Mouse (Mus musculus) layer of hippocampus, adult 9-10 months (tissue): Measurements from ENCODE around the gene Bpnt1.
A peak's percentile ranks its signal among the peaks of the same experiment; 100 is the strongest.
"Not testable (repeated sequence)": the region's sequence is repeated elsewhere in the genome, so short reads cannot be mapped to it uniquely, and the experiment has no call there.

Experiments used
- DNase-seq: peaks from one replicate; pipeline ENCODE4 v3.0.0; 2022; ENCODE audit warnings: low spot score

The Bpnt1 gene

DNA sequence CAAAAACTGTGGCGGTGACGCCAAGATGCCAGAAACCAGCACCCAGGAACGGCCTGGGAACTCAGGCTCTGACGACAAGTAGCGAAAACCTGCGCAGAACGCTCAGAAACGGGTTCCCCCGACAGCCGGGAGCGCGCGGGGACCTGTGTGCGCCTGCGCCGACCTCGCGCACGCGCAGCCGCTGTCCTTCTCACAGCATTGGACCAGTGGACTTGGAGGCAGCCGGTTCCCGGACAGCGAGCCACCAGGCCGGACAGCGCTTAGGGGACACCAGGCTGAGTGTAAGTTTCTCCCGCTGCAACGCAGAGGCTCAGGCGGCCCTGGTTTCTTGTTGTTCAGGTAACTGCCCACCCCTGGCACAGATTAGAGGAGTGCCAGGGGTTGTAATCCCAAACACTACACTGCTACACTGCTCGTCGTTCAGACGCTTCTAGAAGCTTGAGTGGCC is at the start of gene Bpnt1:
TSS of gene Bpnt1 (plus strand) at position 167 of the 448 bp plus-strand sequence.
- DNase-seq, result peak; percentile 65

DNA sequence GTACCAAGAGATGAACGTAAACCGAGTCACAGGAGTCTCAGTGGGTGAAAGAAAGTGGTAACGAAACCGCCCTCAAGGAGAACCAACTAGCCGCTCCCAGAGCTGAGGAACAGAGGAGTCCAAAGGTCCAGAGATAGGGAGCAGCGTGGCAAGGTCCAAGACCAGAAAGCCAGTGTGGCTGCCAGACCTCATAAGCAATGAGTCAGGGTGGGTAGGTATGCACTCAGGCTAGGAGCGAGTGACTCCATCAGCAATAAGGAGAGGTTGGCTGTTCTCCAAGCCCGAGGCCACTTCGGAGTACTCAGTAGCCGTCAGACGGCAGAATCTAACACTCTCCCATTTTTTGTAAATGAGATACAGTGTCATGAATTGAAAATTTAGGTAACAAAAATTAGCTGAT is 49.1 kb upstream of the Bpnt1 start:
- no peak for DNase-seq

DNA sequence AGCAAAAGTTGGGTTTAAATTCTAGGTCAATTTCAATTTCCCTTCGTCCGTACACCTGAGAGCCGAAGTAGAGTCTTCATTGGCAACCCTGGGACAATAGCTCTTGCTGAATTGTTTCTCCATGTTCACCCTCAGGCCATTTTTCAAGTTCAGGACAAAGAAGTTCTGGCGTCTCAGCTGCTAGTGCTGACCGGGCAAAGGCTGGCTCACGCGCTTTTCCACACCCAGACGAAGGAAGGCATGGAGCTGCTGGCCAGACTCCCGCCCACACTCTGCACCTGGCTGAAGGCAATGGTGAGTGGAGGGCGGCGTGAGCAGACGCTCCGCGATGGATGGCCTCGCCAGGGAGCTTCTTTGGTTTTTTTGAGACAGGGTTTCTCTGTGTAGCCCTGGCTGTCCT is 48.7 kb upstream of the Bpnt1 start:
- no peak for DNase-seq

DNA sequence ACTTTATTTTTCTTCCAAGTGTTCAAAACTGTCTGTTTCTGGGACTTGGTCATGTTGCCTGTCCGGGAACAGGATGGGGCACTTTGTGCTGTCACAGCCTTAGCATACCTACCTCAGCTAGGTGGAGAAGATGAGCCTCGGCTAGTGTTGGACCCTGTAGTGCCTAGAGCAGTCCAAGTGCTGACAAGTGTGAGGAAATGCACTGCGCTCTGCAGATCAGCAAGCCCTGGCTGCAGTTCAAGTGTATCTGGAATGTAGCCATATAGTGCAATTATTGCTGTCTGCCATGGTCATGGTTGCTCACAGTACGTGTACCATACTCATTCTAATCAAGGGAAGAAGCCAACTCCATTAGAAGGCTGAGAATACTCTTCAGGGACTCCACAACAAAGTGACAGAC is 47.2 kb upstream of the Bpnt1 start:
- DNase-seq, result peak; percentile 35

DNA sequence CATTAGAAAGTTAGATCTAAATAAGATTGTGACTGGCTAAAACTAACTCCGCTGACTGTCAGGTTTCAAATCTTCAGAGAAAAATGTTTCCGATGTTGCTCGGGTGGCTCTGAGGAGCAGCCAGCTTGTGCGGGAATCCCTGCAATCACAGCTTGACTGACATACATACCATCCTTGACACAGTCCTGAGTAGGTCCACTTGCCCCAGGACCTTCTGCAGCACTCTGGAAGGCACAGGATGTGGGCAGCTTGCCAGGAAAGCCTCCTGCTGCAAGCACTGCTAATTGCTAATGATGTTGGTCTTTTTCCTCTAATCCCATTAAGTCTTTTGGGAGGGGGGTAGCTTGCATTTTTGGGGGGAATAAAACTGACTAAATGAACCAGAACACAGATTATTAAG is 46.8 kb upstream of the Bpnt1 start:
- no peak for DNase-seq

DNA sequence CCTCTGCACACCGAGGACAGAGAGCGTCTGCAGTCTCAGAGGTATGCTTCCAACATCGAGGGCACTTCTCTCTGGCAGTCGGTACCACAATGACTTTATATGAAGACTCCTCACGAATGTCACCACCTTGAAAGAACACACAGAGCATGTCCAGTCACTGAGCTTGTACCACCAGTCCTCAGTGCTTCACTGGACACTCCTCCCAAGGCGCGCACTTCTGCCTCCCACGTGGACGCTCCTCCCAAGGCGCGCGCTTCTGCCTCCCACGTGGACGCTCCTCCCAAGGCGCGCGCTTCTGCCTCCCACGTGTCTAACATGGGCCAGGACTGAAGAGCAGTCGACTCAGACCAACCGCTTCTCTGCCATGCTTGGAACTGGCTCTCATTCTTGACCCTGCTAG is 44.9 kb upstream of the Bpnt1 start:
- DNase-seq, result no peak

DNA sequence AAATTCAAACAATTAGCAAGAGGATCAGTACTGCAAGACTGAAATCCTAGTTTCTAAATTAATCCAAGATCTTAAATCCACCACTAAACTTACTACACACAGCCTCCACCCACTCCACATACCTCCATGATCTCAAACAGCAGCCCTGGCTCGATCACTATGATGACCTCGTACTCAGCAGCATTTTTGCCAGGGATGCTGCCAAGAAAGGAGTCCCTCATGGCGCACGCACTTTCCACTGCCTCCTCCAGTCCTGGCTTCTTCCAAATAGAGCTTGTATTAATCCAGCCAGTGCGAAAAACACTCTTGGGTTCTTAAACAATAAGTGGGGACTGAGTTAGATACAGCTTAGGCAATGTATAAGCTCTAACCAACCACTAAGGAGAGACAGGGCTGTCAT is 42.7 kb upstream of the Bpnt1 start:
- DNase-seq, result no peak

DNA sequence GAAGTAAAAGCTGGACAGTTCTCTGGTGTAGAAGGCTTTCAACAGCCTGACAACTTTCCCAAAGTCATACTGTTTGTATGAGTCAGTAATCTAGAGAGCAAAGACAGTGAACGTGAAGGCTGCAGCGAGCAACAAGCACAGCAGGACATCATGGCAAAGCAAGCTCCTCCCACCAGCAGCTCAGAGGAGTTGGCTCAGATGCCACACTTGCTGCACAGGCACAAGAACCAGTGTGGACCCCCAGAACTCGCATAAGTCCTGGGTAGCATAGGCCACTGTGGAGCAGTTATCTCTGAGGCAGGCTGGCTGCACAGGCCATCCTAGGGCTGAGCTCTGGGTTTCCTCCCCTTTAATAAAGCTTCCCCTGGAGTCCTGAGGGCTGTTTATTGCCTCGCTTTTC is 40.6 kb upstream of the Bpnt1 start:
- no peak for DNase-seq

DNA sequence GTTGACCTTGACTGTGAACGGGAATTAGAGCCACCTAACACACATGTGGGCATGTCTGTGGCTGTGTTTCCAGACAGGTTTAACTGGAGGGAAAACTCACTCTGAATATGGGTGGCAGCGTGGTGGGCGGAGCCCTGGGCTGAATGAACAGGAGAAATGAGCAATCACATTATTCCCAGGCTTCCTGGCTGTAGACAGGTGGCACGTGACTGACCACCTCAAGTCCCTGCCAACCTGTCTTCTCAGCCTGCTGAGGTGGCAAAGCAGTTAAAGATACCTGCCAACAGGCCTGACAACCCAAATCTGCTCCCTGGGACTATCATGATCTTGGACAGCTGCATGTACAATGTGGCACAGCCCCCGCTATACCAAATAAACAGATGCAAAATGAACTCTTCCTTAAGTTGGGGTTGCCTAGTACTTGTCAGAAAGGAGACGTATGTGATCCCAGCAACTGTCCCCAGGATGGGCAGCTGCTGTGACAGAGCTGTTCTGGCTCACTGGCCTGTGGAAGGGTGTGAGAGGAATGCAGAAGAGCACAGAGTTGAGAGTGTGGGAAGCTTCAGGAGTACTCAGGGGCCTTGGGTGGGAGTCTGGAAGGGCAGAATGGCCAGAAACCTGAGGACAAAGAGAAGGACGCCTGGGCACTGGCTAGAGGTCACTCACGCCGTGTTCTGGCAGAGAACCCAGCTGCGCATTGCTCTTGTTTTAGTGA is 39.1 kb upstream of the Bpnt1 start:
- DNase-seq, result no peak

DNA sequence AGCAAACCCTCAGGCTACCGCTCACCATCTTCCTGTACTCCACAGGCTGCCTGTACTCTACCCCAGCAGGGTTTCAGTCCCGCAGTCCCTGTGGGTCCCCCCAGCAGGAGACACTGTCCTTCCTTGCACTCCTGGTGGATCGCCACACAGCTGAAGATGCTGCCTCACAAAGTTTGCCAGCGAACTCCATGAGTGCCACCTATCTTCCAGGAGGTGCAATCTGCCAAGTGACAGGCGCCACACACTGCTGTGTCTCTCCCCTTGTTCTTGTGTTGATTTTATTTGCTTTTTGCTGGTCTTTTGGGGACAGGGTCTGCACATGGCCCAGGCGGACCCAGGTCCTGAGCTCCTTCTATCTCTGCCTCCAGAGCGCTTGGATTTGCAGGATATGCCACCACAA is 35.1 kb upstream of the Bpnt1 start:
- DNase-seq, result no peak

DNA sequence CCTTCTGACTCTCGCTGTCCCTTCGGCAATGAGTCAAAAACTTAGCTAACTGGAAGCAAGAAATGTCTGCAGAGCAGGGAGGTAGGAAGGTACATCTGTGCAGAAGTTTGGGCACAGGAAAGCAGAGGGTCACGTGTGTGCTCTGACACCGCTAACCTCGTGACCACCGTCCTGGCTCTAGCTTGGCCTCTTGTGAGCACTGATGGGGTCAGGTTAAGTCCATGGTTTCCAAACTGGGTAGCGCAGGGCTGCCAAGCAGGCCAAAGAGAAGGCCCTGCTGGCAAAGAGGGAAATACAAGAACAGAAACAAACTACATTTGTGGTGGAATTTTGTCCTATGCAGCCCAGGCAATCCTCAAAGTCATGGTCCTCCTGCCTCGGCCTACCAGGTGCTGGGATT is 33.5 kb upstream of the Bpnt1 start:
- DNase-seq, result no peak

DNA sequence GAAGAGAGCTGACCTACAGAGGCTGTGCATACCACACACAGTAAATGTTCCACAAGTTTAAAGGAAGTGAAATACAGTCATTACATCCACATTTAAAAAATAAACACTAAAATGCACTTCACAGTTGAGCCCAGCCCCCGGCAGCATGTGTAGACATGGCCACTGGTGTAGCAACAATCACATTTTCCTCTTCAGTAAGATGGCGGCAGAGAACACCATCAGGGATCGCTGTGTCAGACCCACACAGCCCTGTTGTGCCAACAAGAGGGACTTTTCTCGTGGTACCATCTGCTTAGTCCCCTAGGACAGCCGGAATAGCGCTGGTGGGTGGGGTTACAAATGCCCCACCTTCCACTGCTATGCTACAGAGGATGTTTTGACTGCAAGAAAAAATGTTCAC is 29.1 kb upstream of the Bpnt1 start:
- DNase-seq, result no peak

DNA sequence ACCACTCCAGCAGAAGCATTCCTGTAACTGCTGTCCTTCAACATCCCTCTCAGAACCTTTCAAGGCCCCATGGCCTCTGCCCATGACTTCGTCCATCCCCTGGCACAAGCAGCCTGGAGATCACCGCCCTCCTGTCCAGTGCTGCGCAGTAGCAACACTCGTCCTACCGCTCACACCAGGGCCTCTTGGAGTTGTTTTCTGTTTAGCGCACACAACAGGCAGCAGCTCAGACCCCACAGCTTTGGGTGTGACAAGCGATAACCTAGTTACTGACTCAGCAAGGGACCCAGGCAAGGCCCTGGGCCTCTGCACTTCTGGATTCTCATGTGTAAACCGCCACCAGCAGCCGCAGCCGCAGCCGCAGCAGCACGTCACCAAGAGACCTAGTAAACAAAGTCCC is 25.1 kb upstream of the Bpnt1 start:
- no peak for DNase-seq

DNA sequence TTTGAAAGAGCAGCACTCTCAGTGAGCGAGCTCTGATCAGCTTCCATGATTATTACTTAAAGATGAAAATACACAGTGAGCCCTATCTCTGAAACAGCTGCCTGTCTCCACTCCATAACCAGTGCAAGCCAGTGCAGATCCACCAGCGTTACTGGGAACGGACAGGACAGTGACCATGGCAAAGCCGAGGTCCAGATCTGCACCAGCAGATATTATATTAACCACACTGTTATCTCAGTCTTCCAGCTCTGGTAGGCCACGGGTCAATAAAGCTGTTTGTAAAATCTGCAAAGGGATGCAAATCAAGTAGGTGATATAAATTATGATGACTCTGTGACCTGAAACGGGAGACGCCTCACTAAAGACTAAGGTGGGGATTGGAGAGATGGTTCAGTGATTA is 24.3 kb upstream of the Bpnt1 start:
- DNase-seq, result no peak

DNA sequence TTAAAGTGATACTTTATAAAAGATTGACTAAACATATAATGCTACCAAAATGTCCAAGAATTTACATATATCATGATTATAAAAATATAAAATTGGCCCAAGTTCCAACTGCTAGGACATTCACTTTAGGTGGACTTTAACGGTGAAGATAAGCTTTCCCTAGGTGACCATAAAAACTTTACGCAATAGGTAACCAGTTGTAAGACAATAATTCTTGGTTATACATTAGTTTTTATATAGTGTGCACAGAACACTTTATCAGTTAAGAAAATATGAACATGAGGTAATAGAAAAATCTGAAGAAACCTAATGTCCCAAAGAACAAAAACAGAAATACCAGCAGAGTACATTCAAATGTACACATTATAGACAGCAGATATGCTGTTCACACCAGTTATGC is 23.6 kb upstream of the Bpnt1 start:
- no peak for DNase-seq

DNA sequence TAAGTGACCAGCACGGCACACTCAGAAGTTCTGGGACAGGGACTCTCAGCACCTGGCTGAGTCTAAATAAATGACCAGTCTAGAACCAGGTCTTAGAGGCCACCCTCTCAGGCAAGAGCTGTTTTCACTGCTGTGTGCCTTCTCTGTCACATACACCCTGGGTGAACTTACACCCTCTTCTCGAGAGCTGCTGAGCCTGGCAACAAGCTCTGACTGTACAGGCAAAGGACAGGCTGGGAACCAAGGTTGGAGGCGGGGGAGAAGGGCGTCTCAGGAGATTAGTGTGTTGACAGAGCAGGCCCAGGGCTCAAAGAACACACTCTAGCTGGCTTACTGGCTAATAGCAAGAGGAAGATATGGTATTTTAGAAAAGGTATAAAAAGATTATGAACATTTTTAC is 23.0 kb upstream of the Bpnt1 start:
- no peak for DNase-seq

DNA sequence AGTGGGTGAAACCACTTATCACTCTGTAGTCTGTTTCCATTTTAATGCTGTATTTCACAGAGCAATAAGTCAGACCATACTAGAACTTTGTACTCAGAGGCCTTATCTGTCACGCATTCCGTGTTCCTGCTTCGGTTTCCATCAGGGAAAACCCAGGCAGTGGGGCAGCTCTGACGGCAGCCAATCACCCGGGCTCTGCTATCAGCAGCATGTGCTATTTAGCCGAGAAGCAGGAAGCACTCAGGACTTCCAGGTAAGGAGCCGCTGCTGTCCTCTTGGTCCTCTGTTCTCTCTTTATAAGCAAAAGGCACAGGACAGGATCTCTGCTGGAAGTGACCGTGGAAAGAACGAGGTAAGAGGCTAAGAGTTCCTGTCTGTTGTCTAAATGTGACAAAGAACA is 20.0 kb upstream of the Bpnt1 start:
- no peak for DNase-seq

DNA sequence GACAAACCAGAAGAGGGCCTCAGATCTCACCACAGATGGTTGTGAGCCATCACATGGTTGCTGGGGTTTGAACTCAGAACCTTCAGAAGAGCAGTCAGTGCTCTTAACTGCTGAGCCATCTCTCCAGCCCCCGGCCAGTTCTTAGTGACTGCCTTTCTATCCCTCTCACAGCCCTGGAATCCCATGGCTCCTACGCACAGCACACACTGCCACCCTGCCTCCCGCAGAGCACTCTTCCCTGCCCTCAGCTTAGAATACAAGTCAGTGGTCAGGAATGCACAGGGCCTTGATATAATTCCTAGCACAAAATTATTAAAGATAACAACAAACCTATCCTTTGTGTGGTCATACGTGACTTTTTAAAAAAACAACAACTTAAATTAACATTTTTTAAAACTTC is 17.4 kb upstream of the Bpnt1 start:
- no peak for DNase-seq

DNA sequence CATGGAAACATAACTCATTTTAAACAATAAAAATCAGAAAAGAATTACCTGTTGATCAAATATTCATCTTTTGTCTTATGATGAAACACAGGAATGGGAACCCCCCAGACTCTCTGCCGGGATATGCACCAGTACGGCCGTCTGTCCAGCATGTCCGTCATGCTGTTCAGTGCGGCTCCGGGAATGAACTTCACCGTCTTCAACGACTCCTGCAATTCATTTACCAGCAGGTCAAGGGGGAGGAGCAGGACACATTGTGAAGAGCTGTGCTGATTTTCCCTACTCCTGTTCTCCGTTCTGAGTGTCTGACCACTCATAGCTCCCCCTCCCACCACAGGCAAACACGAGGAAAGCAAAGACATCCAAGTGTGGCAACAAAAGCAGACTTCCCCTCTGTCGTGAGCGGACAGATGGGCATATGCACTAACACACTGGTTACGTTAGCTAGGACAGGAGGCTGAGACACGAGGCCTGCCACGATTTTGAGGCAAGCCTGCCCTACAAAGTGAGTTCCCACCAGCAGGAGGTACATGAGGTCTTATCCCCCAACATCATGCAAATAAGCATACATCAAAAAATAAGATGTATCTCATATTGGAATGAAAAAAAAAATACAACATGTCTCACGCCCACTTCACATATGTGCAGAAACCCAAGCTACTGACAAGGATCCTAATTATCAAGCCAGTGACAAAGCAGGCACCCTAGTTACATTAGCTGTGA is 15.9 kb upstream of the Bpnt1 start:
- DNase-seq, result peak; percentile 49

DNA sequence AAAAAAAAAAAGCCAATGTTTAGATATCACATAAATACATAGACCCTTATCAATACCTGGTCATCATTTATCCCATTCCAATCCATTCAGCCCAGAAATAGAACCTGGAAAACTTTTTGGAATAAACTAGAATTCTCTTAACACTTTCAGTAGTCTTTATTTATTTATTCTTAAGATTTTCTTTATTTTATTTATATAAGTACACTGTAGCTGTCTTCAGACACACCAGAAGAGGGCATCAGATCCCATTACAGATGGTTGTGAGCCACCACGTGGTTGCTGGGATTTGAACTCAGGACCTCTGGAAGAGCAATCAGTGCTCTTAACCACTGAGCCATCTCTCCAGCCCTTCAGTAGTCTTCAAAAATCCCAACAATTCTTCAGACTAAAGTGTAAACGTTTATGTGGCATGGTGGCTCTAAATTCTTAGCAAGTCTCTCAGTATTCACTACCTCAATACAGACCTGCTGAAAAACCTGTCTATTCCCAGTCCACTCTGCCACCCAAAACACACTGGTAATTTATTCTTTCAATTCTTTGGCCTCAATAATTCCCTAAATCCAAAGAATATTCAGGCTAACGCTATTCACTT is 4.1 kb upstream of the Bpnt1 start:
- not testable (repeated sequence) for DNase-seq

DNA sequence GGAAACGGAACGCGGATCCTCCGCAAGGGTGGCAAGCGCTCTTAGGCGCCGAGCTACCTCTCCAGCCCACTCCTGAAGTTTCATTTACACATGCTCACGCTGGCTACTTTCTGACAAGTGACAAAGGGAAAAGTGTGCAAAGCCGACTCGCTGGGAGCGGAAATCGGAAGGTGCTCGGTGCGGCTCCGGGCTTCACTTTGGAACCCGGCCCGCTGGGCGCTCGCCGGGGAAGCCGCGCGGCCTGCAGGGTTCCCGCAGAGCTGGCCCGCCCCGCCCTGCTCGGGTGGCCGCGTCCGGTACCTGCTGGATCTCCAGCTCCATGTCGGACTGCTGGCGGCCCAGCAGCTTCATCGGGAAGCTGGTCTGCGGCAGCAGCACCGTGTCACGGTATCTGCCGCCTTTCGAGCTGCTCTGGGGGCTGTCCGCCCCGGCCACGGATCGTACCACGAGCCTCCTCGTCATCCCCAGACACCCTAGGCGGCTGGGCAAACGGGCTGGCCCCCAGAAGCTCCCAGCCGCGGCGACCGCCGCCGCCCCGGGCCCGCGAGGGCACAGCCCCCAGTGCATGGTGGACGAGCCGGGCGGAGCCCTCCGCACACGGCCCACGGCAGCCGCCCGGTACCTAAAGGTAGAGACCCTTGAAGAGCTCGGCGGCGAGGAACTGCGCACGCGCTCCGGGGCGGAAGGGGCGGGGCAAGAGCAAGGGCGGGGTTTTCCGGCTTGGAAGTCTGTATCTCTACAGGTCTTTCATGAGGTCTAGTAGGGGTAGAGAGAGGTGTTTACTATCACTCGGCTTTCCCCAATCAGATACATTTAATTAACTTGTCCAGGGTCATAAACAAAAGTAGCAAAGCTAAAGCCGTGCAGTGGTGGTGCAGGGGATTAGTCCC is 3.0 kb upstream of the Bpnt1 start, which contains the start of gene Iars2:
TSS of gene Iars2 (minus strand) at position 676 of the 890 bp plus-strand sequence.
- peak; percentile 84 for DNase-seq

DNA sequence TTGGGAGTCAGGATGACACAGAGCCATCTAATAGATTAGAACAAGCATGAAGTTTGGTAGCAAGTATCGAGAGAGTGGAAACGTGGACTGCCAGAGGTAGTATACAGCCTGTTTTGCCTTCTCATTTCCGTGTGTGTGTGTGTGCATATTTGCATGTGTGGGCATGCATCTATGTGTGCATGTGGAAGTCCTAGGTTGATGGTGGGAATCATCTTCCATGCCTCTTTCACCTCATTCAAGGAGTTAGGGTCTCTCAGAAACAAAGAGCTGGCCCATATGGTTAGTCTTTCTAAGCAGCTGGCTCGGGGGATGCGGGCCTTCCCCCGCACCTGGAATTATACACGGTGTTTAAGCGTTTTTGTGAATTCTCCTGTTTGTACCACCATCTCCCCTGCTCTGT is 2.1 kb upstream of the Bpnt1 start:
- DNase-seq, result no peak
